Mouse (Mus musculus) stomach, embryonic 15.5 days (tissue): ENCODE measurements at regions not wholly inside any gene's neighbourhood (a gene's known extent, or its start where the extent isn't known, plus 50 kb on each side); places are given as distances from the start of the nearest gene placed in this dataset.
"Not testable (repeated sequence)": the region's sequence is repeated elsewhere in the genome, so short reads cannot be mapped to it uniquely, and the experiment has no call there.

Experiments used
- ATAC-seq: fragments of 200-750 bp; cut with Nextera tagmentation; 2 replicates; pipeline ENCODE4 v1.8.0; 2017; ENCODE audit warnings: low read depth, moderate number of reproducible peaks, moderate TSS enrichment; ENCODE audit not compliant: insufficient read depth, low FRiP score
- H3K27ac ChIP-seq: fragments of 300-500 bp; sonication (generic); 2 replicates; pipeline ENCODE4 v1.5.1; 2015; ENCODE audit warnings: mild to moderate bottlenecking, inconsistent platforms
- H3K27me3 ChIP-seq: fragments of 300-500 bp; sonication (generic); replicated peaks from 2 replicates; pipeline ENCODE4 v1.6.1; 2015; ENCODE audit warnings: inconsistent platforms
- H3K36me3 ChIP-seq: fragments of 300-500 bp; sonication (generic); 2 replicates; pipeline ENCODE4 v1.6.1; 2015; ENCODE audit warnings: inconsistent platforms
- H3K4me1 ChIP-seq: fragments of 300-500 bp; sonication (generic); 2 replicates; pipeline ENCODE4 v1.6.1; 2015; ENCODE audit warnings: inconsistent platforms
- H3K4me2 ChIP-seq: fragments of 300-500 bp; sonication (generic); 2 replicates; pipeline ENCODE4 v1.6.1; 2015; ENCODE audit warnings: mild to moderate bottlenecking, inconsistent platforms
- H3K4me3 ChIP-seq: fragments of 300-500 bp; sonication (generic); replicated peaks from 2 replicates; pipeline ENCODE4 v1.5.1; 2015; ENCODE audit warnings: inconsistent platforms
- H3K9ac ChIP-seq: fragments of 300-500 bp; sonication (generic); 2 replicates; pipeline ENCODE4 v1.6.1; 2015; ENCODE audit warnings: inconsistent platforms
- H3K9me3 ChIP-seq: fragments of 300-500 bp; sonication (generic); 2 replicates; pipeline ENCODE4 v1.6.1; 2016; ENCODE audit warnings: inconsistent platforms
- WGBS: fragments of 180-500 bp; shearing (Covaris S2); methylation state at CpG from one replicate; pipeline ENCODE4 v1.1.7; 2015; 5-methylcytosine and 5-hydroxymethylcytosine counted together

GRCm38 (mm10) chr1:177501288-177501687, 59.1 kb downstream of the Zbtb18 start:
- H3K9me3 ChIP-seq: no peaks in the 10 kb centered on the region

GRCm38 (mm10) chr1:177503946-177504345, 61.8 kb downstream of the Zbtb18 start:
- H3K27me3 ChIP-seq: no peaks in the 10 kb centered on the region
- H3K27ac ChIP-seq: no peak overlapping the region
- no peak overlapping the region for H3K4me2 ChIP-seq
- no peaks in the 10 kb centered on the region for H3K4me1 ChIP-seq
- no peaks in the 10 kb centered on the region for H3K36me3 ChIP-seq
- H3K9me3 ChIP-seq: no peaks in the 10 kb centered on the region
- no peak overlapping the region for H3K4me3 ChIP-seq
- 59% methylated on average over 1 of the region's 1 CpGs for whole genome bisulfite sequencing
- no peak for ATAC-seq
- H3K9ac ChIP-seq: no peak overlapping the region

More at GRCm38 (mm10) chr1:177501288-177501687, 59.1 kb downstream of the Zbtb18 start:
- WGBS: 51% methylated on average over 7 of the region's 7 CpGs
- no peak for ATAC-seq
- H3K27ac ChIP-seq: no peak overlapping the region
- no peaks in the 10 kb centered on the region for H3K4me1 ChIP-seq
- no peak overlapping the region for H3K4me3 ChIP-seq
- H3K9ac ChIP-seq: no peak overlapping the region
- H3K4me2 ChIP-seq: no peak overlapping the region
- H3K27me3 ChIP-seq: no peaks in the 10 kb centered on the region
- no peaks in the 10 kb centered on the region for H3K36me3 ChIP-seq

GRCm38 (mm10) chr1:177504743-177505142, 62.6 kb downstream of the Zbtb18 start:
- Histone ChIP-seq H3K27me3 (no peaks in the 10 kb centered on the region), H3K27ac (no peak overlapping the region), H3K4me1 (no peaks in the 10 kb centered on the region), H3K36me3 (no peaks in the 10 kb centered on the region), H3K4me2 (no peak overlapping the region), H3K9ac (no peak overlapping the region), H3K9me3 (no peaks in the 10 kb centered on the region), H3K4me3 (no peak overlapping the region)
- no peak for ATAC-seq
- 85% methylated on average over 2 of the region's 2 CpGs for WGBS

GRCm38 (mm10) chr1:177507398-177507797, 65.2 kb downstream of the Zbtb18 start:
- not testable (repeated sequence) for ATAC-seq, H3K27me3 ChIP-seq, H3K9me3 ChIP-seq, H3K4me1 ChIP-seq, H3K4me3 ChIP-seq, H3K9ac ChIP-seq, H3K4me2 ChIP-seq, H3K27ac ChIP-seq, H3K36me3 ChIP-seq
- WGBS: 78% methylated on average over 4 of the region's 4 CpGs

- H3K4me3 ChIP-seq: no peak overlapping the region
- no peaks in the 10 kb centered on the region for H3K36me3 ChIP-seq
- H3K4me1 ChIP-seq: no peaks in the 10 kb centered on the region
- H3K27ac ChIP-seq: no peak overlapping the region
- H3K9ac ChIP-seq: no peak overlapping the region
- no peaks in the 10 kb centered on the region for H3K9me3 ChIP-seq
- WGBS: 78% methylated on average over 10 of the region's 10 CpGs
- ATAC-seq: no peak
- H3K27me3 ChIP-seq: no peaks in the 10 kb centered on the region
- no peak overlapping the region for H3K4me2 ChIP-seq
These were observed 67.6 kb downstream of the Zbtb18 start for GRCm38 (mm10) chr1:177509786-177510185.

GRCm38 (mm10) chr1:177512116-177512515, 70.0 kb downstream of the Zbtb18 start:
- H3K9ac ChIP-seq: no peak overlapping the region
- no peak overlapping the region for H3K4me2 ChIP-seq
- H3K27me3 ChIP-seq: no peaks in the 10 kb centered on the region
- no peaks in the 10 kb centered on the region for H3K4me1 ChIP-seq
- 76% methylated on average over 2 of the region's 2 CpGs for WGBS
- no peak overlapping the region for H3K4me3 ChIP-seq
- H3K9me3 ChIP-seq: no peaks in the 10 kb centered on the region
- no peak overlapping the region for H3K27ac ChIP-seq
- ATAC-seq: no peak
- no peaks in the 10 kb centered on the region for H3K36me3 ChIP-seq

GRCm38 (mm10) chr1:177517934-177518610, 75.9 kb downstream of the Zbtb18 start:
- 41% methylated on average over 18 of the region's 18 CpGs for WGBS
- Histone ChIP-seq H3K4me2 (no peak overlapping the region), H3K27ac (no peak overlapping the region), H3K9ac (no peak overlapping the region), H3K36me3 (no peaks in the 10 kb centered on the region), H3K4me3 (no peak overlapping the region), H3K4me1 (no peaks in the 10 kb centered on the region), H3K9me3 (no peaks in the 10 kb centered on the region), H3K27me3 (no peaks in the 10 kb centered on the region)
- ATAC-seq: no peak

DNA sequence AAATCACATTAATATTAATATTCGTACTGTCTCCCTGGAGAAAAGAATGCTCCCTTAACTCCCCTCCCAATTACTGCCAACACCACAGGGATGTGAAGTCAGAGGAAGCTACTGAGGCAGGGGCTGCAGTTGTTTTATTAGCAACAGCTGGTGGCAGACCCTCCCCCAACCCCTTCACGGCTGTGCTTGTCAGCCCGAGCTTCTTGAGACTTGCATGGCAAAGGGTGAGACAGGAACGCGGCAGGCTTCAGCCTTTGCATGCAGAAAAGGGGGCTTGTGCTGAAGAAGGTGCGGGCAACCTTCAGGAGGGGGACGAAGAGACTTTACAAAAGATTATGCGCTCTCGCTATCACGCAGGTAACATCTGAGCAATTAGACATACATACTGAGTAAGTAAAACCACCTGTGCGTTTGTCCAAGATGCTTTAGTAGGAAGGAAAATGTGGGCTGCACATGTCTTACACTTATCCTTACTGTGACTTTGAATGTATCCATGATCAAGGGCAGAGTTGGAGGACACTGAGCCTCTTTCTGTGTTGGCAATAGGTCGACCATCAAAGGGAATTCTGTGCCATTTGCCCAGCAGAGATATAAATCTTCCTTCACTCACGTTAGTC, 76.9 kb downstream of the Zbtb18 start:
- Histone ChIP-seq H3K4me2 (no peak overlapping the region), H3K27ac (no peak overlapping the region), H3K4me3 (no peak overlapping the region), H3K9me3 (no peaks in the 10 kb centered on the region), H3K36me3 (no peaks in the 10 kb centered on the region), H3K9ac (no peak overlapping the region), H3K4me1 (no peaks in the 10 kb centered on the region), H3K27me3 (no peaks in the 10 kb centered on the region)
- 29% methylated on average over 13 of the region's 13 CpGs for WGBS
- ATAC-seq: no peak

- no peak for ATAC-seq
- whole genome bisulfite sequencing: 85% methylated on average over 2 of the region's 2 CpGs
- H3K9me3 ChIP-seq: no peaks in the 10 kb centered on the region
- no peak overlapping the region for H3K4me3 ChIP-seq
- no peak overlapping the region for H3K9ac ChIP-seq
- no peaks in the 10 kb centered on the region for H3K4me1 ChIP-seq
- H3K27me3 ChIP-seq: no peaks in the 10 kb centered on the region
- no peaks in the 10 kb centered on the region for H3K36me3 ChIP-seq
- H3K4me2 ChIP-seq: no peak overlapping the region
- no peak overlapping the region for H3K27ac ChIP-seq
These were observed 79.0 kb downstream of the Zbtb18 start for GRCm38 (mm10) chr1:177521110-177521509.

GRCm38 (mm10) chr1:177525141-177525540, 83.0 kb downstream of the Zbtb18 start:
- H3K9ac ChIP-seq: no peak overlapping the region
- H3K4me1 ChIP-seq: no peaks in the 10 kb centered on the region
- no peaks in the 10 kb centered on the region for H3K36me3 ChIP-seq
- ATAC-seq: no peak
- no peak overlapping the region for H3K27ac ChIP-seq
- H3K9me3 ChIP-seq: no peaks in the 10 kb centered on the region
- H3K4me2 ChIP-seq: no peak overlapping the region
- no peaks in the 10 kb centered on the region for H3K27me3 ChIP-seq
- no peak overlapping the region for H3K4me3 ChIP-seq
- WGBS: 78% methylated on average over 6 of the region's 6 CpGs

DNA sequence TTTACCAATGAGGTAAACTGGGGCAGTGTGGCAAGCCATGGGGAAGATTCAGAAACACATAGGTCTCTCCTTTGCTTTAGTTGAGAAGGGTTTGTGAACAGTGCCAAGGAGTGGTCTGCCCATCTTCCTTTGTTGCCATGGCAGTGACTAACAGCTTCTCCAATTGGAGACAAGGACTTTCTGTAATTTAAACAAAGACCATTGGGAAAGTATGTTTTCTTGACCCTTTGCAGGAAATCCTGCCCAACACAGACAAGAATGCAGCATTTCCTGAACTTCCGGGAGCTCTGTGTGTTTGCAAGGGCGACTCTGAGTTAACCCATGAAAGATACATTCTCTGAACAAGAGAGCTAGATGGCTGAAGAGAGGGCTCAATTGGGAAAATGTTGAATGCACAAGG, 89.6 kb downstream of the Zbtb18 start:
- Histone ChIP-seq H3K4me3 (no peak overlapping the region), H3K9me3 (no peaks in the 10 kb centered on the region), H3K9ac (no peak overlapping the region), H3K4me1 (no peaks in the 10 kb centered on the region), H3K36me3 (no peaks in the 10 kb centered on the region), H3K27me3 (no peaks in the 10 kb centered on the region), H3K27ac (no peak overlapping the region), H3K4me2 (no peak overlapping the region)
- no peak for ATAC-seq
- WGBS: 53% methylated on average over 2 of the region's 2 CpGs

DNA sequence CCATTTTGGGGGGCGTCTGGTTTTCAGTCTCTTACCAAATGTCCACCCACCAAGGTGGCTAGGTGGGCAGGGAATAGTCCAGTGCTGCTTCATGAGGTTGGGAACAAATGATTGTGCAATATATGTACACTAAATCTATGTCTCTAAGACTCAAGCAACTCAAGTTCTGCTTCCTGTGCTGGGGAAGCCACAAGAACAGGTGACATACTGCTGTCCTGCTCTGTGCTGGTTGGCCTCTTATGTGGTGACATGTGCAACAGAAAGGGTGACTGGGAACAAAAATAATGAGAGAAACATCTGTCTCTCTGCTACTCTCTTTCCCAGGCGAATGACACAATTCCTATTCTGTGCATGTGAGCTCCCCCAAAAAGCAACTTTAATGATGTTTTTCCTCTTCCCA, 90.5 kb downstream of the Zbtb18 start:
- Histone ChIP-seq H3K4me3 (no peak overlapping the region), H3K9ac (no peak overlapping the region), H3K4me1 (no peaks in the 10 kb centered on the region), H3K9me3 (no peaks in the 10 kb centered on the region), H3K27ac (no peak overlapping the region), H3K36me3 (no peaks in the 10 kb centered on the region), H3K27me3 (no peaks in the 10 kb centered on the region), H3K4me2 (no peak overlapping the region)
- no peak for ATAC-seq
- 81% methylated on average over 2 of the region's 2 CpGs for WGBS

DNA sequence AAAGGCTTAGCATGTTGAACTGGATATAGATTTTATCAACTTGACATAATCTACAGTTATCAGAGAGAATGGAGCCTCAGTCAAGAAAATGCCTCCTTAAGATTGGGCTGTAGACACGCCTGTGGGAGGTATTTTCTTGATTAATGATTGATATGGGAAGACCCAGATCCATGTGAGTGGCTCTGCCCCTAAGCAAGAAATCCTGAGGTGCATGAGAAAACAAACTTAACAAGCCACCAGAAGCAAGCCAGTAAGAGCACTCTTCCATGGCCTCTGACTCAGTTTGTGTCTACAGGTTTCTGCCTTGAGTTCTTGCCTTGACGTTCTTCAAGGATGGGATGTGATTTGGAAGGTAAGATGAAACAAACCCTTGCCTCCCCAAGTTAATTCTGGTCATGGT, 91.2 kb downstream of the Zbtb18 start:
- no peak overlapping the region for H3K27ac ChIP-seq
- WGBS: 72% methylated on average over 2 of the region's 2 CpGs
- no peaks in the 10 kb centered on the region for H3K36me3 ChIP-seq
- no peaks in the 10 kb centered on the region for H3K4me1 ChIP-seq
- no peak overlapping the region for H3K4me2 ChIP-seq
- H3K4me3 ChIP-seq: no peak overlapping the region
- H3K27me3 ChIP-seq: no peaks in the 10 kb centered on the region
- H3K9me3 ChIP-seq: no peaks in the 10 kb centered on the region
- no peak overlapping the region for H3K9ac ChIP-seq
- ATAC-seq: no peak
